Mouse (Mus musculus): Measurements from ENCODE around the gene Slbp. TPM values are rescaled to one million over a fixed set of nuclear protein-coding genes. Genes with fewer than 3 reads are reported as not detected.

Gene Slbp
- polyA plus RNA-seq, 1 experiment from 2014 or later = 255 TPM

- no peak for DNase-seq (ENCODE audit: low spot score)
- H3K4me3 ChIP-seq = no peak overlapping the region
- 84% methylated on average over 1 of the region's 1 CpGs for WGBS
- 0 out of 2 replicates have a peak, but pooled peaks cover 2% of the 10 kb centered on the region for H3K4me1 ChIP-seq (replicated peaks)
- H3K27me3 ChIP-seq (ENCODE audit: insufficient read depth, poor library complexity, severe bottlenecking) = no peaks in the 10 kb centered on the region
- no peak overlapping the region for H3K27ac ChIP-seq
- H3K36me3 ChIP-seq = peaks cover 84% of the 10 kb centered on the region
- no peaks in the 10 kb centered on the region for H3K9me3 ChIP-seq
Observed at GRCm38 (mm10) chr5:33609226-33609625, 43.1 kb downstream of the Slbp start.

DNA sequence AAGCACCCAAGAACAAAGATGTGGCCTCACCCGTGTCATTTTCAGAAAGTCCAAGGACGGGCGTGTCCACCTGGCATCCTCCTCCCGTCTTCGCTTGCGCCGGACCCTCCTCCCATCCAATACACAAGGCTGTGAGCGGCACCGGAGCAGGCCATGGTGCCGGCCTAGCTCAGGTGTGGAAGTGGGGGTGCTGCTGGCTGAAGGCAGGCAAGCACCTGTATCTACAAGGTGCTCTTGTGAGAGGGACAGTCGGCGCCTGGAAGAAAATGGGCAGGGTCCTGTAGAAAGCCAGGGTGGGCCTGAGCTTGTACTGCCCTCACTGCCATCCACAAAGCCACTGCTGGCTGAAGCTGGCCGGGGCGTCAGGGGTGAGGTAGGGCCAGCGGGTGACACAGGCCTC lies 44.9 kb downstream of the Slbp start:
- 95% methylated on average over 15 of the region's 15 CpGs for WGBS
- H3K4me3 ChIP-seq = no peak overlapping the region
- H3K4me1 ChIP-seq (replicated peaks) = 0 out of 2 replicates have a peak, but pooled peaks cover 2% of the 10 kb centered on the region
- H3K27ac ChIP-seq = no peak overlapping the region
- no peaks in the 10 kb centered on the region for H3K9me3 ChIP-seq
- H3K27me3 ChIP-seq (ENCODE audit: insufficient read depth, poor library complexity, severe bottlenecking) = no peaks in the 10 kb centered on the region
- peaks cover 76% of the 10 kb centered on the region for H3K36me3 ChIP-seq
- no peak for DNase-seq (ENCODE audit: low spot score)

- H3K4me3 ChIP-seq = no peak overlapping the region
- DNase-seq (ENCODE audit: low spot score) = no peak
- H3K9me3 ChIP-seq = no peaks in the 10 kb centered on the region
- H3K4me1 ChIP-seq (replicated peaks) = 0 out of 2 replicates have a peak, but pooled peaks cover 2% of the 10 kb centered on the region
- H3K27ac ChIP-seq = no peak overlapping the region
- peaks cover 74% of the 10 kb centered on the region for H3K36me3 ChIP-seq
- no peaks in the 10 kb centered on the region for H3K27me3 ChIP-seq (ENCODE audit: insufficient read depth, poor library complexity, severe bottlenecking)
- WGBS = 85% methylated on average over 7 of the region's 7 CpGs
Observed at GRCm38 (mm10) chr5:33606631-33607030, 45.7 kb downstream of the Slbp start.

DNA sequence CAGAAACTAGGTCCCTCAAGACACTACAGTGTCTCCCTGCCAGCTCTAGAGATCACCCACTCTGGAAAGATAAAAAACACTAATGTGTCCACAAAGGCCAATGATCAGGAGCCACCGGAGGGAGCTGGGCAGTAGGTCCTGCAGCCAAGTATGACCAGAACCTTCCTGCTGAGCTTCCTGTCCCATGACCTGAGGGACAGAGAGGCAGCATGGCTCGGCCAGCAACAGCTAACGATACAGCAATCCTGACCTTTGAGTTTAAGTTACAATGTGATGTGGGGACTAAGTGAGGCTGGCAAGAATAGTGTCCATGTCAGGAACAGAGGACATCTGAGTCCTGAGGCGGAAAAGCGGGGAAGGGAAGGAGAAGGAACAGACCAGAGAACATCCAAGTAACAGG lies 47.1 kb downstream of the Slbp start:
- Histone ChIP-seq H3K9me3 (no peaks in the 10 kb centered on the region), H3K4me3 (no peak overlapping the region), H3K4me1 (replicated peaks) (0 out of 2 replicates have a peak, but pooled peaks cover 2% of the 10 kb centered on the region), H3K36me3 (peaks cover 76% of the 10 kb centered on the region), H3K27me3 (ENCODE audit: insufficient read depth, poor library complexity, severe bottlenecking) (no peaks in the 10 kb centered on the region), H3K27ac (no peak overlapping the region)
- WGBS = 93% methylated on average over 5 of the region's 5 CpGs
- DNase-seq (ENCODE audit: low spot score) = no peak

GRCm38 (mm10) chr5:33593620-33594019 lies 58.8 kb downstream of the Slbp start:
- H3K4me3 ChIP-seq = no peak overlapping the region
- peaks cover 7% of the 10 kb centered on the region for H3K36me3 ChIP-seq
- DNase-seq (ENCODE audit: low spot score) = peak; percentile 31
- H3K27me3 ChIP-seq (ENCODE audit: insufficient read depth, poor library complexity, severe bottlenecking) = no peaks in the 10 kb centered on the region
- no peaks in the 10 kb centered on the region for H3K9me3 ChIP-seq
- WGBS = 34% methylated on average over 2 of the region's 2 CpGs
- no peaks in the 10 kb centered on the region for H3K4me1 ChIP-seq (replicated peaks)
- H3K27ac ChIP-seq = no peak overlapping the region

- no peak overlapping the region for H3K27ac ChIP-seq
- H3K27me3 ChIP-seq (ENCODE audit: insufficient read depth, poor library complexity, severe bottlenecking) = no peaks in the 10 kb centered on the region
- DNase-seq (ENCODE audit: low spot score) = peak; percentile 73
- H3K9me3 ChIP-seq = no peaks in the 10 kb centered on the region
- H3K36me3 ChIP-seq = no peaks in the 10 kb centered on the region
- no peak overlapping the region for H3K4me3 ChIP-seq
- H3K4me1 ChIP-seq (replicated peaks) = peaks cover 4% of the 10 kb centered on the region; the same call in 1 of the 2 replicates
- 69% methylated on average over 5 of the region's 5 CpGs for WGBS
Observed at GRCm38 (mm10) chr5:33589221-33589888, 63.0 kb downstream of the Slbp start.

- Histone ChIP-seq H3K4me1 (replicated peaks) (peaks cover 14% of the 10 kb centered on the region), H3K27me3 (ENCODE audit: insufficient read depth, poor library complexity, severe bottlenecking) (no peaks in the 10 kb centered on the region), H3K27ac (no peak overlapping the region), H3K9me3 (no peaks in the 10 kb centered on the region), H3K4me3 (no peak overlapping the region), H3K36me3 (no peaks in the 10 kb centered on the region)
- WGBS = 86% methylated on average over 3 of the region's 3 CpGs
- DNase-seq (ENCODE audit: low spot score) = no peak
Observed at GRCm38 (mm10) chr5:33588066-33588465, 64.3 kb downstream of the Slbp start.

DNA sequence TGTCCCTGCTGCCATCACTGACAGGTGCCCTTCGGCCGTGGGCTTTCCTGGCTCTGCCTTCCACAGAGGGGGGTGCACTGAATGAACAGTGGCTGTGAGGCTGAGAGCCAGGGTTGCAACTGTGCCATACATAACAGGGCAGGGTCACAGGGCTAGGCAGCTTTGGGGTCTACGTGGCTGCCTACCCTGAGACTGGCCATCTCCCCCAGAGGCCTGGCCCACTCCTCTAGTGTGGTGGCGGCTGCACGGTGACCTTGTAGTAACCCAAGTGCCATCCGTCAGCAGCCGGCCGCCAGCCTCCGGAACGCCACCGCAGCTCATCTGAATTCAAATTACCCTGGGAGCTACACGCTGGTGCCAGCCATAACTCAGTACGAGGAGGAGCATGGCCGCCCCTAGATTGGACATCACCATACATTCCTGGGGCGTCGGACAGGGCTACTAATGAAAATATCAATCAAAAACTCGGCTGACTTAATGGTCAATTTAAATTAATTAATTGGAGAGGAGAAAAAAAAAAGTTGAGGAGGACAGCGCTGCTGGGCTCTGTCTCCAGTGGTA lies 64.8 kb downstream of the Slbp start:
- H3K4me3 ChIP-seq = no peak overlapping the region
- no peak for DNase-seq (ENCODE audit: low spot score)
- peaks cover 18% of the 10 kb centered on the region for H3K4me1 ChIP-seq (replicated peaks)
- no peaks in the 10 kb centered on the region for H3K9me3 ChIP-seq
- no peaks in the 10 kb centered on the region for H3K27me3 ChIP-seq (ENCODE audit: insufficient read depth, poor library complexity, severe bottlenecking)
- H3K27ac ChIP-seq = no peak overlapping the region
- H3K36me3 ChIP-seq = no peaks in the 10 kb centered on the region
- WGBS = 78% methylated on average over 18 of the region's 18 CpGs

Other genes starting within 250 kb of the Slbp start
- gene Nkx1-1, start 218.6 kb downstream of the Slbp start, polyA plus RNA-seq (2016; fragmentation: Nextera tagmentation; extraction: Ambion mirVana) = 0.21 TPM in 1 of 2 replicates, not detected in the other
- gene Fam53a, start 22.9 kb downstream of the Slbp start, polyA plus RNA-seq (2016; fragmentation: Nextera tagmentation; extraction: Ambion mirVana) = 58.8 and 68.1 TPM in 2 replicates
- 0.77 and 1.2 TPM in 2 replicates for gene Gm9903, start 22.6 kb downstream of the Slbp start, polyA plus RNA-seq (2016; fragmentation: Nextera tagmentation; extraction: Ambion mirVana)
- gene Tacc3, start 5.6 kb upstream of the Slbp start, polyA plus RNA-seq (2016; fragmentation: Nextera tagmentation; extraction: Ambion mirVana) = 259 and 305 TPM in 2 replicates
- gene Tmem129, start 5.8 kb upstream of the Slbp start, polyA plus RNA-seq (2016; fragmentation: Nextera tagmentation; extraction: Ambion mirVana) = 37.1 and 40.9 TPM in 2 replicates
- 80.5 and 84.6 TPM in 2 replicates for gene Fgfr3, start 69.1 kb upstream of the Slbp start, polyA plus RNA-seq (2016; fragmentation: Nextera tagmentation; extraction: Ambion mirVana)
- 52.2 and 52.3 TPM in 2 replicates for gene Letm1, start 130.2 kb upstream of the Slbp start, polyA plus RNA-seq (2016; fragmentation: Nextera tagmentation; extraction: Ambion mirVana)
- 75.6 and 93.5 TPM in 2 replicates for gene Nsd2, start 168.2 kb upstream of the Slbp start, polyA plus RNA-seq (2016; fragmentation: Nextera tagmentation; extraction: Ambion mirVana)